Mouse (Mus musculus) midbrain, embryonic 14.5 days (tissue): ENCODE measurements around the gene Borcs7. TPM values are rescaled to one million over a fixed set of nuclear protein-coding genes. Genes with fewer than 3 reads are reported as not detected.

Source experiments
- ATAC-seq: fragments of 200-750 bp; cut with Nextera tagmentation; 2 replicates; pipeline ENCODE4 v1.8.0; 2017; ENCODE audit warnings: moderate number of reproducible peaks, moderate library complexity; ENCODE audit not compliant: low FRiP score, low TSS enrichment
- DNase-seq: peaks from one replicate; pipeline ENCODE4 v3.0.0-alpha.2; 2015
- H3K27ac ChIP-seq: fragments of 300-500 bp; sonication (generic); replicated peaks from 2 replicates; pipeline ENCODE4 v1.5.1; 2014; ENCODE audit warnings: mild to moderate bottlenecking, low read depth, low read length, moderate library complexity
- H3K27me3 ChIP-seq: fragments of 300-500 bp; sonication (generic); 2 replicates; pipeline ENCODE4 v1.6.1; 2014; ENCODE audit warnings: low read length, control low read depth, mixed read lengths; ENCODE audit not compliant: control insufficient read depth, insufficient read depth
- H3K36me3 ChIP-seq: fragments of 300-500 bp; sonication (generic); 2 replicates; pipeline ENCODE4 v1.6.1; 2014; ENCODE audit warnings: low read length, control low read depth; ENCODE audit not compliant: control insufficient read depth, insufficient read depth
- H3K4me1 ChIP-seq: fragments of 300-500 bp; sonication (generic); 2 replicates; pipeline ENCODE4 v1.6.1; 2014; ENCODE audit warnings: mild to moderate bottlenecking, antibody characterized with exemption, low read length, control low read depth; ENCODE audit not compliant: control insufficient read depth, insufficient read depth
- H3K4me2 ChIP-seq: fragments of 300-500 bp; sonication (generic); 2 replicates; pipeline ENCODE4 v1.6.1; 2014; ENCODE audit warnings: mild to moderate bottlenecking, low read length, moderate library complexity
- H3K4me3 ChIP-seq: fragments of 300-500 bp; sonication (generic); replicated peaks from 2 replicates; pipeline ENCODE4 v1.5.1; 2014; ENCODE audit warnings: low read depth, low read length
- H3K9ac ChIP-seq: fragments of 300-500 bp; sonication (generic); replicated peaks from 2 replicates; pipeline ENCODE4 v1.6.1; 2014; ENCODE audit warnings: mild to moderate bottlenecking, low read length, moderate library complexity
- H3K9me3 ChIP-seq: fragments of 300-500 bp; sonication (generic); 2 replicates; pipeline ENCODE4 v1.6.1; 2016; ENCODE audit warnings: low read length, control low read depth, mixed read lengths; ENCODE audit not compliant: control insufficient read depth
- WGBS: fragments of 180-500 bp; shearing (Covaris S2); extraction: QIAGEN DNeasy Blood & Tissue Kit; methylation state at CpG from one replicate; pipeline ENCODE4 v1.1.7; 2014; 5-methylcytosine and 5-hydroxymethylcytosine counted together
- polyA plus RNA-seq: library from polyadenylated mRNA; unstranded; fragments of >200 nt; fragmentation: Nextera tagmentation; extraction: Ambion mirVana; gene quantifications from 2 replicates; pipeline ENCODE4 v1.2.1, GENCODE M21; 2014

Gene Borcs7
- polyA plus RNA-seq, result 21.6 and 23.3 TPM in 2 replicates

GRCm38 (mm10) chr19:46689460-46690372 is at the start of gene Borcs7:
Gene Borcs7 (plus strand): TSS chr19:46689906.
- Histone ChIP-seq H3K9me3 (no peaks in the 10 kb centered on the region), H3K4me1 (peaks cover 10% of the 10 kb centered on the region), H3K36me3 (no peaks in the 10 kb centered on the region), H3K27ac (peak within 1 kb of the TSS; percentile 84), H3K27me3 (no peaks in the 10 kb centered on the region), H3K9ac (peak within 1 kb of the TSS; percentile 80), H3K4me3 (peak within 1 kb of the TSS; percentile 72), H3K4me2 (peak within 1 kb of the TSS; percentile 66)
- DNase-seq (peak; percentile 94), ATAC-seq (peak; percentile 95)
- 2% methylated on average over 44 of the region's 44 CpGs for WGBS

GRCm38 (mm10) chr19:46640780-46641179 is 48.9 kb upstream of the Borcs7 start:
- Histone ChIP-seq H3K36me3 (peaks cover 13% of the 10 kb centered on the region; the same call in 1 of the 2 replicates), H3K27me3 (no peaks in the 10 kb centered on the region), H3K9me3 (no peaks in the 10 kb centered on the region), H3K9ac (no peak overlapping the region), H3K4me2 (no peak overlapping the region), H3K4me1 (peaks cover 23% of the 10 kb centered on the region), H3K27ac (peak overlapping the region; percentile 60; the same call in 1 of the 2 replicates), H3K4me3 (no peak overlapping the region)
- DNase-seq (no peak), ATAC-seq (no peak)
- 93% methylated on average over 8 of the region's 8 CpGs for WGBS

GRCm38 (mm10) chr19:46641420-46642085 is 48.2 kb upstream of the Borcs7 start:
- no peak overlapping the region for H3K4me2 ChIP-seq
- H3K4me3 ChIP-seq, result no peak overlapping the region
- H3K27me3 ChIP-seq, result no peaks in the 10 kb centered on the region
- no peaks in the 10 kb centered on the region for H3K9me3 ChIP-seq
- ATAC-seq (no peak), DNase-seq (peak; percentile 39)
- peaks cover 18% of the 10 kb centered on the region for H3K36me3 ChIP-seq
- peak overlapping the region; percentile 60 for H3K27ac ChIP-seq
- no peak overlapping the region for H3K9ac ChIP-seq
- H3K4me1 ChIP-seq, result peaks cover 20% of the 10 kb centered on the region
- WGBS, result 69% methylated on average over 19 of the region's 19 CpGs

GRCm38 (mm10) chr19:46642136-46642753 is 47.5 kb upstream of the Borcs7 start:
- peaks cover 20% of the 10 kb centered on the region for H3K4me1 ChIP-seq
- H3K9me3 ChIP-seq, result no peaks in the 10 kb centered on the region

GRCm38 (mm10) chr19:46643236-46643635 is 46.5 kb upstream of the Borcs7 start:
- H3K27me3 ChIP-seq, result no peaks in the 10 kb centered on the region
- H3K36me3 ChIP-seq, result peaks cover 20% of the 10 kb centered on the region
- H3K4me1 ChIP-seq, result peaks cover 20% of the 10 kb centered on the region
- 83% methylated on average over 5 of the region's 5 CpGs for WGBS
- ATAC-seq (no peak), DNase-seq (no peak)
- no peak overlapping the region for H3K9ac ChIP-seq
- H3K4me2 ChIP-seq, result no peak overlapping the region
- H3K27ac ChIP-seq, result no peak overlapping the region
- no peak overlapping the region for H3K4me3 ChIP-seq
- no peaks in the 10 kb centered on the region for H3K9me3 ChIP-seq

More at GRCm38 (mm10) chr19:46642136-46642753, 47.5 kb upstream of the Borcs7 start:
- Histone ChIP-seq H3K4me2 (no peak overlapping the region), H3K27ac (peak overlapping the region; percentile 60), H3K4me3 (no peak overlapping the region), H3K27me3 (no peaks in the 10 kb centered on the region), H3K36me3 (peaks cover 20% of the 10 kb centered on the region), H3K9ac (no peak overlapping the region)
- 69% methylated on average over 22 of the region's 22 CpGs for WGBS
- DNase-seq (no peak), ATAC-seq (no peak)

- no peak overlapping the region for H3K4me2 ChIP-seq
- 74% methylated on average over 10 of the region's 10 CpGs for whole genome bisulfite sequencing
- H3K4me3 ChIP-seq, result no peak overlapping the region
- H3K9ac ChIP-seq, result peak overlapping the region; percentile 29; the same call in 1 of the 2 replicates
- DNase-seq, result no peak
- ATAC-seq, result no peak
- peaks cover 20% of the 10 kb centered on the region for H3K4me1 ChIP-seq
- H3K36me3 ChIP-seq, result peaks cover 22% of the 10 kb centered on the region
- H3K27me3 ChIP-seq, result no peaks in the 10 kb centered on the region
- H3K9me3 ChIP-seq, result no peaks in the 10 kb centered on the region
- peak overlapping the region; percentile 55 for H3K27ac ChIP-seq
Measured at GRCm38 (mm10) chr19:46644343-46644792, 45.3 kb upstream of the Borcs7 start.

GRCm38 (mm10) chr19:46644793-46645602 is 44.7 kb upstream of the Borcs7 start:
- no peak for ATAC-seq
- H3K27ac ChIP-seq, result peak overlapping the region; percentile 55
- H3K9me3 ChIP-seq, result no peaks in the 10 kb centered on the region
- H3K4me1 ChIP-seq, result peaks cover 20% of the 10 kb centered on the region
- peak; percentile 50 for DNase-seq
- peak overlapping the region; percentile 29; the same call in 1 of the 2 replicates for H3K9ac ChIP-seq
- no peak overlapping the region for H3K4me2 ChIP-seq
- H3K27me3 ChIP-seq, result no peaks in the 10 kb centered on the region
- no peak overlapping the region for H3K4me3 ChIP-seq
- WGBS, result 31% methylated on average over 12 of the region's 12 CpGs
- peaks cover 22% of the 10 kb centered on the region for H3K36me3 ChIP-seq

GRCm38 (mm10) chr19:46646041-46646481 is 43.6 kb upstream of the Borcs7 start:
- no peak overlapping the region for H3K27ac ChIP-seq
- peaks cover 22% of the 10 kb centered on the region for H3K36me3 ChIP-seq
- DNase-seq (no peak), ATAC-seq (no peak)
- H3K27me3 ChIP-seq, result no peaks in the 10 kb centered on the region
- H3K4me2 ChIP-seq, result no peak overlapping the region
- WGBS, result 87% methylated on average over 12 of the region's 12 CpGs
- H3K4me3 ChIP-seq, result no peak overlapping the region
- no peaks in the 10 kb centered on the region for H3K9me3 ChIP-seq
- H3K9ac ChIP-seq, result no peak overlapping the region
- peaks cover 20% of the 10 kb centered on the region for H3K4me1 ChIP-seq
